Mouse (Mus musculus): Measurements from ENCODE around the gene Rgs19.

DNA sequence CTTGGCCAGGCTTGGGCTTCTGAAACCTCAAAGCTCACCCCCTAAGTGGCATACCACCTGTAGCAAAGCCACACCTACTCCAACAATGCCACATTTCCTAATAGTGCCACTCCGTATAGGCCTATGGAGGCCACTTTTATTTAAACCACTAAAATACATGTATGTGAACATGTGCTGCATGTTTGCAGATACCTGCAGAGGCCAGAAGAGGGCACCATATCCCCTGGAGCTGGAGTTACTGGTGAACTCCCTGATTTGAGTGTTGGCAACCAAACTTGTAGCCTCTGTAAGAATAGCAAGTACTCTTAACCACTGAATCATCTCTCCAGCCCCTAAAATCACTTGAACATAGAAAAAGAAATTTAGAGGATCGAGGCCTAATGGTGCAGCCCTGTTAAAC is 49.4 kb downstream of the Rgs19 start:
- TF ChIP-seq POLR2A (IDR thresholded peaks at IDR 0.05; ENCODE audit: extremely low read depth, insufficient read depth, low read length) (no peak), CTCF (IDR thresholded peaks at IDR 0.05; ENCODE audit: extremely low read depth, insufficient read depth, low read length) (peak; percentile 60)

All from cortical plate, adult 2 months (tissue).